Mouse (Mus musculus) activated CD4-positive, CD25-positive, alpha-beta regulatory T cell, adult 4 months (primary cell): ENCODE data around the gene Espl1. TPM values are rescaled to one million over a fixed set of nuclear protein-coding genes. Genes with fewer than 3 reads are reported as not detected.
"Not testable (repeated sequence)": the region's sequence is repeated elsewhere in the genome, so short reads cannot be mapped to it uniquely, and the experiment has no call there.

Experiments
- ATAC-seq: one replicate; pipeline ENCODE4 v1.8.0; 2017
- polyA plus RNA-seq, 2 experiments: library from polyadenylated mRNA; unstranded; fragments of 100-300 nt; shearing (Covaris generic); gene quantifications; one replicate each; pipeline ENCODE4 v1.2.1; 2017

Gene Espl1
- polyA plus RNA-seq, 2 experiments from 2014 or later: 3.6 to 5.0 TPM

DNA sequence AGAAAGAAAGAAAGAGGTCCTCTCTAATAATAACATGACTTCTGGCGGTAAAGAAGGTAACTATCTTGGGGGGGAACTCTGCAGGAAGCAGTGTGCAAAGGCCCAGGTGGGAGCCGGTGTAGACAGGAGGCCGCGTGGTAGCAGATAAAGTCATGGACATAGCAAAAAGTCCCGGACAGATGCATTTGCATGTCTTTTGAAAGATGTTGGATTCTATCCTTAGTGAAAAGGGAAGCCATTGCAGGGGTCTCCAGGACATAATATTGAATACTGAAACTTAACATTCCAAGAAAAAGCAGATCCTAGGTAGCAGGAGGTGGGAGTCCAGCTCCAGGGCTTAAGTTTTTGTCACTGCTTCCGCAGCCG lies 17.4 kb upstream of the Espl1 start:
- no peak for ATAC-seq

DNA sequence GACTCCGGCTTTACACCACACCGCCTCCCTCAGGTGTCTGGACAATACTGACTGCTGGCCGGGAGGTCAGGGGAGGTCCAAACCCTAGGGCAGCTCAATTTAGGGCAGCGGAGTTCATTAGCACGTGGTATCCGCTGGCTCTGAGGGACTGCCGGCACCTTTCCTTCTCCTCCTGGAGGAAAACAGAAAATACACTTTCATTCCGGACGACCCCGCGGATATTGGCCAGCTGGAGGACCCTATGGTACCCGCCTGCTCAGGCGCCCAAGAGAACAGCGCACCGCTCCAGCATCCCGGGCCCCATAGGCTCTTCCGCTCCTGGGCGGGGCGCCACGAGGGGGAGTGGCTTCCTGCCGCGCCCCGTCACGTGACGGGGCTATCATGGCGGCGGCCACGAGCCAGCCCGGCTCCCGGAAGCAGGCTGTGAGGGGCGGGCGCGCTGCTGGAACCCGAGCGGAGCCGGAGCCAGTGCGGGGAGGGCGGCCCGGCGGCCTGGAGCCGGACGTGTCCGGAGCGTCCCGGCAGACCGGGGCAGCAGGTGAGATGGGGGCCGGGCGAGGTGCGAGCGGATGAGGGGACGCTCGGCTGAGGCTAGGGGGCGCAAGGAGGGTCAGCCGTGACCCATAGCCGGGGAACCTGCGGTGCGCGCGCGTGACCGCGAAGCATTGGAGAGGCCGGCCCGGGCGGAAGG lies 16.8 kb upstream of the Espl1 start, which contains the start of gene Mfsd5:
Gene Mfsd5, plus strand, starts transcription at position 363 of the 691 bp plus-strand sequence.
- ATAC-seq: peak; percentile 96

DNA sequence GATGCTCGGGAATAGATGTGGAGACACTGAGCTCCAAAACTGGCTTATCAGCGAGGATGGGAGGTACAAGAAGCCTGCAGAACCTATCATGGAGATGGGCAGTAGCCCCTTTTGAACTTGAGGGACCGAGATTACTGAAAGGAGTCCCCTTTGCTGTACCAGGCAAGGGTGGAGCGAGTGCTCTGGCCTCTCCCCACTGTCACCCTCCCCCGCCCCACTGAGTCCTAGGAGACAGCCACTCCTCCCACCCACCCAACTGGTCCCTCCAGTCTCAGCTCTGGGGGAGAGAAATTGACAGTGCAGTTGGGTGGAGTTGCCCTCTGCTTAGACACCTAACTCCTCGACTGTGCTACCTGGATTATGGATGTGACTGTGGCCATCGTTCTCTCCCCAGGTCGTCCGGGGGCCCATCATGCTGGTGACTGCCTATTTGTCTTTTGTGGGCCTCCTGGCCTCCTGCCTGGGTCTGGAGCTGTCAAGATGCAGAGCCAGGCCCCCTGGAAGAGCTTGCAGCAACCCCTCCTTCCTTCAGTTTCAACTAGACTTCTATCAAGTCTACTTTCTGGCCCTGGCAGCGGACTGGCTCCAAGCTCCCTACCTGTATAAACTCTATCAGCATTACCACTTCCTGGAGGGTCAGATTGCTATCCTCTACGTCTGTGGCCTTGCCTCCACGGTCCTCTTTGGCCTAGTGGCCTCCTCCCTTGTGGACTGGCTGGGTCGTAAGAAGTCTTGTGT lies 16.1 kb upstream of the Espl1 start:
- ATAC-seq: no peak

DNA sequence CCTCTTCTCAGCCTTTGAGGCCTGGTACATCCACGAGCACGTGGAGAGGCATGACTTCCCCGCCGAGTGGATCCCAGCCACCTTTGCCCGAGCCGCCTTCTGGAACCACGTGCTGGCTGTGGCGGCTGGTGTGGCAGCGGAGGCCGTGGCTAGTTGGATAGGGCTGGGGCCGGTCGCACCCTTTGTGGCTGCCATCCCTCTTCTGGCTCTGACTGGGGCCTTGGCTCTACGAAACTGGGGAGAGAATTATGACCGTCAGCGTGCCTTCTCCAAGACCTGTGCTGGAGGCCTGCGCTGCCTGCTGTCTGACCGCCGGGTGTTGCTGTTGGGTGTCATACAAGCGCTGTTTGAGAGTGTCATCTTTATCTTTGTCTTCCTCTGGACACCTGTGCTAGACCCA lies 15.4 kb upstream of the Espl1 start:
- ATAC-seq: no peak

DNA sequence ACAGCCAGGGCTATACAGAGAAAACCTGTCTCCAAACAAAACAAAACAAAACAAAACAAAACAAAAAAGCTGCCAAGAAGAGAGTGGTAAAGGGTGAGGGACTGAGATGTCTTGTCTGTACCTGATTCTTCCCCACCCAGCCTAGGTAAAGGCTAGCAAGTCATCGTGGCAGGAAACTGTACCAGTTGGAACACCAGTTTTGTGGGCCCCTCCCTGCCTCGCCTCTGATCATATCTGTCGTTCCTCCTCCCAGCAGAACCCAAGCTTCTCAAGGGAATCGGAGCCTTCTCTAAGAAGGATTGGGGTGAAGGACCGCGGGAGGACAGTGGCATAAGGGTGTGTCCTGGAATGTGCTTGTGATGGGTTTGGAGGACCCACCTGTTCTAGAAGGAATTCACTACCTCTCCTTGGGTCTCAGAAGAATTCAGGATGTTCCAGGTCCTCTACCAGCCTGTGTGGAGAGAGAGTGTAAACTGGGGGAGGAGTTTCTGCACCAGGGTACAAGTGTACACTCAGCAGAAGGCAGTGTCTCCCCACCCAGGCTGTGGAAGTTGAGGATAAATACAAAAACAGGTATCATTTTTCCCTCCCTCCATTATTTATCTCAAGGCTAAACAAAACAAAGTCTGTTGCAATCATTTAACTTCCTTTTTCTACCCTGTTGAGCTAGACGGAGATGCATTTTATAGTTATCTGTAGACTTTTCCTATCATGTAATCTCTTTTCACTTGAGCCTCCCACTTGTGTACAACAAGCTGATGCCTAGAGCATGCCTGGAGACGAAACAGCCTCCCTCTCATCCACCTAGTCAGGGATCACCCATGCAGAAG lies 13.4 kb upstream of the Espl1 start:
- ATAC-seq: no peak

DNA sequence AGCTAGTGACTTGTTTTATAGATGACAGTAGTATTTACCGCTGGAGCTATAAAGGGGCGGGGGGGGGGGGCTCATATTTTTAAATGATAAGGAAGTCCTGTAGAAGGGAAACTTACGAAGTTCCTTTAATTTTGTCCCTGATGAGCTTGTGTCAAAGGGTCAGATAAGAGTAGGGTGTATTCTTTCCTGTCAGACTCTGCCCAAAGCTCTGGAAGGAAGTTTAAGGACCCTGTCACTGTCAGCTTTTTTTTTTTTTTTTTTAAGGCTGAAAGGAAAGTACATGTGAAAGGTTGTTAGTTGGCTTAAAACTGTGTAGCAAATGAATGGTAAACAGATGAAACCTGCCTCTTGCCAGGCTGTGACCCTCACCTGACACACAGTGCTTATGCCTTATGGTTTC lies 12.4 kb upstream of the Espl1 start:
- ATAC-seq: no peak

GRCm38 (mm10) chr15:102287395-102287794 lies 8.7 kb upstream of the Espl1 start:
- ATAC-seq: no peak

GRCm38 (mm10) chr15:102296368-102297006 lies 421 bp downstream of the Espl1 start:
- no peak for ATAC-seq

- ATAC-seq: no peak
Observed at GRCm38 (mm10) chr15:102302542-102302941, 6.5 kb downstream of the Espl1 start.

DNA sequence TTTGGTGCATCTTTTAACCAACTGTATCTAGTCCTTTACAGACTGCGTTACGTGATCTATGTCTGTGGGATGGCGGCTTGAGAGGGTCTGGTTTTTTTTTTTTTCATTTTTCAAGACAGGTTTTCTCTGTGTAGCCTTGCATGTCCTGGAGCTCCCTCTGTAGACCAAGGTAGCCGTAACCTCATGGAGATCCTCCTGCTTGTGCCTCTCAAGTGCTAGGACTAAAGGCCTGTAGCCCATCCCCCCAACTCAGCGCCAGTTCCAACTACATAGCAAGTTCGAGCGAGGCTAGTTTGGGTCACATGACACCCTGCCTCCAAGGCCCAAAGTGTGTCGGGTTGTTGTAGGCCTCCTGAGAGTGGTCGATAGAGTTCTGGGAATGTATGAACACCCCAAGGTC lies 12.7 kb downstream of the Espl1 start:
- ATAC-seq: no peak

GRCm38 (mm10) chr15:102310074-102310845 lies 14.2 kb downstream of the Espl1 start:
- ATAC-seq: no peak

- no peak for ATAC-seq
Observed at GRCm38 (mm10) chr15:102311489-102311888, 15.4 kb downstream of the Espl1 start.

DNA sequence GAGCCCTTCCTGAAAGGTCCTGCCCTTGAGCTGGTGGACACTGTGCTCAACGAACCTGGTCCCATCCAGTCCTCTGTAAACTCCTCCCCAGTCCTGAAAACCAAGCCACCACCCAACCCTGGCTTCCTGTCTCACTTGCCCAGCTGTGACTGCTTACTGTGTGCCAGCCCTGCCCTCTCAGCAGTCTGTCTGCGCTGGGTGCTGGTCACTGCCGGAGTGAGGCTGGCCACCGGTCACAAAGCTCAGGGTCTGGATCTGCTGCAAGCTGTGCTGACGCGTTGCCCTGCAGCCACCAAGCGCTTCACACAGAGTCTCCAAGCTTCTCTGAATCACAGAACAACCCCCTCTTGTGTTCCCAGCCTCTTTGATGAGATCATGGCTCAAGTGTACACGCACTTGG lies 19.2 kb downstream of the Espl1 start:
- no peak for ATAC-seq

- ATAC-seq: peak; percentile 52
Observed at GRCm38 (mm10) chr15:102316263-102316662, 20.2 kb downstream of the Espl1 start.

DNA sequence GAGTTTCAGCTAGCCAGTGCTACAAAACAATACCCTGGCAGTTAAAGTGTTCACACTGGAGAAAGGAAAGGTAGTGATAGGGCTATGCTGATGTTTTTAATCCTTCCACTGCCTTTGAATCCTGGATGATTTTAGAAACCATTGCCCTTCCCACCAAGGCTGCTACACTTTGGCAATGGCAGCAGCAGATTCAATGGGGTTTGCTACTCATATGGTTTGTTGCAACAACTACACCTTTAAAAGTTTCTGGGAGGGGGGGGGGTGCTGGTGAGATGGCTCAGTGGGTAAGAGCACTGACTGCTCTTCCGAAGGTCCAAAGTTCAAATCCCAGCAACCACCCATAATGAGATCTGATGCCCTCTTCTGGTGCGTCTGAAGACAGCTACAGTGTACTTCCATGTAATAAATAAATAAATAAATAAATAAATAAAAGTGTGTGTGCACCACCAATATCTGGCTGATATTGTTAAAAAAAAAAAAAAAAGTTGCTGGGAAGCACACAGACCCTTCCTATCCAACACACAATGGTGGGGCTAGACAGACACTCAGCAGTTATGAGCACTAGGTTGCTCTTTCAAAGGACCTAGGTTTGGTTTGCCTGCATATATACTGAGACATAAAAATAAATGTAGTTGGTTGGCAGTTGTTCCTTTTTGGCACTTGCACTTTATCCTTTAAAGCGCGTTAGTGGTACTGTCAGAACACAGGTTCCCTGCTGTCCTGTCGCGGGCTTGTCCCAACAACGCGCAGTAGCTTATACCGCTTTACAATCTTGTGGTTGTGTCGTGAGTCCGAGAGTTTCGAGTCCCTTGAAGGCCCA lies 28.8 kb downstream of the Espl1 start:
- ATAC-seq: no peak

GRCm38 (mm10) chr15:102326022-102326576 lies 30.0 kb downstream of the Espl1 start, which contains the start of gene Pfdn5:
Gene Pfdn5 (plus strand): TSS chr15:102326116.
- ATAC-seq: peak; percentile 94

DNA sequence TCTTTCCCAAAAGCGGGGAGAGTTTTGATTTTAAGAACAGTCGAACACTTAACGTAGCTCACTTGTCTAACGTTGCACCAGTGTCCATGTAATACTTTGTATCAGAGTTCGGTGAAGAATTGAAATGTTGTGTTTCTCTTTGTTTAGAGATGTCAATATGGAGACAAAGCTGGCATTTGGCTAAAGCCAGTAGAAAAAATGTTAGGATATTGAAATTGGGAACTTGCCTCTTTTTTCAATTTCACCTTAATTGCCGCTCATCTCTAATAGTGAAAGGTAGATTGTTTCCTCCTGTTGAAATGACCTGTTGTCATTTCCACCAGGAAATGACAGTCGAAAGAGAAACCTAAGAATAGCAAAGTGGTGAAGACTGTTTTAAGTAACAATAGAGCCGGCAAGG lies 30.8 kb downstream of the Espl1 start:
- ATAC-seq: no peak

DNA sequence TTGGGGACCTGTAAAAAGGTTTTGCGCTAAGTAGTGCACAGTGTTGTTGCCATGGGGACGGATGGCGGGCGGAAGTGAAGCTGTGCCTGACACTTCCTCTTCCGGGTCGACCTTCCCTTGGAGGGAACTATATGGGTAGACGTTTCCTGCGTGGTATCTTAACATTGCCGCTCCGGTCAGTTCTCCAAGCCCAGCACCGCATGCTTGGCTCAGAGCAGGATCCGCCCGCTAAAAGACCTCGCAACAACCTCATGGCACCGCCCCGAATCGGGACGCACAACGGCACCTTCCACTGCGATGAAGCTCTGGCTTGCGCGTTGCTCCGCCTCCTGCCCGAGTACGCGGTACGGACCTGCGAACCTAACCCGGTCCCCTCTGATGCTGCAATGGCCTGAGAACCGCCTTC lies 35.5 kb downstream of the Espl1 start, which contains the start of gene Myg1:
Gene Myg1, plus strand, starts transcription at position 100 of the 406 bp plus-strand sequence.
- ATAC-seq: peak; percentile 99

GRCm38 (mm10) chr15:102335254-102335653 lies 39.2 kb downstream of the Espl1 start:
- no peak for ATAC-seq

DNA sequence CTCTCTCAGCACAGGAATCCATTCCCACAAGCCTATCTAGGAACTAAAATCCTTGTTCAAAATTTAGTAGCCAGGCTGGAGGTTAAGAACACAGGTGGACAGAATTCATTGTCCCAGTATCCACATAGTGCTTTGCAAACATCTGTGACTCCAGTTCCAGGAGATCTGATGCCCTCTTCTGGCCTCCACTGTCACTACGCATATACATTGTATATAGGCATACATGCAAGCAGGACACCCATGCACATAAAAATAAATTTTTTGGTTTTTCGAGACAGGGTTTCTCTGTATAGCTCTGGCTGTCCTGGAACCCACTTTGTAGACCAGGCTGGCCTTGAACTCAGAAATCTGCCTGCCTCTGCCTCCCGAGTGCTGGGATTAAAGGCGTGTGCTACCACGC lies 39.9 kb downstream of the Espl1 start:
- ATAC-seq: not testable (repeated sequence)

- ATAC-seq: no peak
Observed at GRCm38 (mm10) chr15:102336946-102337345, 40.9 kb downstream of the Espl1 start.
